Mouse (Mus musculus) lung, adult 2 months (tissue): Measurements from ENCODE around the gene Cped1.

Experiments
- CTCF ChIP-seq: fragments of 200-500 bp; IDR thresholded peaks from 2 replicates; pipeline ENCODE4 v1.5.1; 2011; ENCODE audit warnings: mild to moderate bottlenecking, low read length, control low read depth; ENCODE audit not compliant: insufficient read depth
- POLR2A ChIP-seq: fragments of 200-500 bp; IDR thresholded peaks from 2 replicates; pipeline ENCODE4 v1.6.1; 2011; ENCODE audit warnings: low read depth, mild to moderate bottlenecking, control low read depth, low read length, borderline replicate concordance; ENCODE audit errors: extremely low read depth

GRCm38 (mm10) chr6:22280217-22280861 is 294.6 kb downstream of the Cped1 start:
- no peak for TF ChIP-seq POLR2A
- TF ChIP-seq CTCF = no peak
